Mouse (Mus musculus) granulocyte monocyte progenitor cell, adult 5-6 weeks (primary cell): ENCODE measurements at regions not wholly inside any gene's neighbourhood (a gene's known extent, or its start where the extent isn't known, plus 50 kb on each side); places are given as distances from the start of the nearest gene placed in this dataset.
A peak's percentile ranks its signal among the peaks of the same experiment; 100 is the strongest.

Experiments used
- ATAC-seq: replicated peaks from 2 replicates; pipeline ENCODE4 v1.8.0; 2016; ENCODE audit warnings: mild to moderate bottlenecking, moderate TSS enrichment, inconsistent platforms; ENCODE audit not compliant: poor library complexity, severe bottlenecking

DNA sequence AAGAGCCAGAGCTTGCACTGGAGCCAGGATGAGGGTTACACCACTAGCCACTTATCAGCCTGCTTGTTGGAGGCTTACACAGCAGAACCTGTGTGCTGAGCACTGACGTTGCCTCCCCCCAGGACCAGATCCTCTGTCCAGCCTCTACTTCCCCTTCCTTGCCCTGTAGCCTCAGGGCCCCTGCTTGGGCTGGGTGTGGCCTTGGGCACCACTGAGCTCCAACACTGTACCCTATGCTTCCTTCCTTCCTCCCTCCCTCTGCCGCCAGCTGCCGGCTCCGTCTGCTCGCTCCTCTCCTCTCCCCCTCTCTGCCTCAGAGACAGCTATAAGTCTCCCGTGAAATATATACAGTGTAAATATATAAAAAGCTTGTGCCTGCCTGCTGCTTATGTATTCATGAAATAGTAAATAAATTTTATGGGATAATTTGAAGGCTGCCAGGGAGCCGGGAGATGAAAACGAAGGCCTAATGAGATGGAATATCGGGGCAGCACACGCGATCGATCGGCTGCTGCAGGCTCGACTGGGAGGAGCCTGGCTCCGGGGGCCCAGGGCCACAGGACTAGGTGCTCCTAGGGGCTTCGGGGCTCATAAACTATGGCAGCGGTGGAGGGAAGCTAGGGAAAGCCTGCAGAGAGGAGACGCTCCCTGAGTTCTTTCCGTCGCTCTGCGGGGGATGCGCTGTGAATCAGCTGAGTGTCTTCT is 135.6 kb downstream of the Rbm19 start:
- peak; percentile 82 for ATAC-seq

DNA sequence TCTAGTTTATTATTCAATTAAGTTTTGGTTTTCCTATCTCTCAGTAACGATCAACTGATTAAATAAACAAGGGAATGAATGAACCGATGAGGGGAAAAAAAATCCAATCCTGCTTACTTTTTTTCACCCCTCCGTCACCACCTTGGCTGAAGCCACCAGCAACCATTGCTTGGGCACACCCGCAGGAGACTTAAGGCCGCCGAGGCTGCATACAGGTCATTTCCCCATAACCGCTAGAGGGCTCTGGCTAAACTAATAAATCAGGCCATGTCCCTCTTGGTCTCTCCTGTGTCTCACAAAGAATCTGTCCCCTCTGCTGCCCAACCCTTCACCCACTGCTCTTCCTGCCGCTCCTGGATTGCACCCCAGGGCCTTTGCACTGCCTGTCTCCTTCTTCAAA is 136.3 kb downstream of the Rbm19 start:
- no peak; the same call in 1 of the 2 replicates for ATAC-seq

DNA sequence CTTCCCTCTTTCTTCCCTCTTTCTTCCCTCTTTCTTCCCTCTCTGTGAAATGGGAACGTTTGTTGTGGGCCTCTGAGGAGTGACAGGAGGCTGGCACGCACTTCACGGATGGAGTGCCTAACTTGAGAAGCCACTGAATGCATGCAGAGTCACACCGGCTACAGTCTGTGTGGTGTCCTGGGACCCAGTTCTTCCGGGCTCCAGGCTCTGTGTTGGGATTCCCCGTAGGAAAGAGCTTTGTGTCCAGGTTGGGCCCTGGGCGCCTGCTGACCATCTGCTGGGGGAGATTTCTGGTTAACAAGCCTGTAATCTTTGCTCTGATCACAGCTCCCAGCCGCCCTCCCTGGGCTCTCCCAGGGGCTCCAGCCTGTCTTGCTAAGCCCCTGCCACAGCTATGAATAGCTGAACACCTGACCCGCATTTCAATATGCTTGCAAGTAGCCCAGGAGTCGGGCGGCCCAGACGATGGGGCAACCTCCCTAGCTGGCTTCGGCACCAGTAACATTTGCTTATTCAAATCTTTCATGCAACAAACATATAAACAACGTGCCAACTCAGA is 146.5 kb downstream of the Rbm19 start:
- no peak for ATAC-seq

DNA sequence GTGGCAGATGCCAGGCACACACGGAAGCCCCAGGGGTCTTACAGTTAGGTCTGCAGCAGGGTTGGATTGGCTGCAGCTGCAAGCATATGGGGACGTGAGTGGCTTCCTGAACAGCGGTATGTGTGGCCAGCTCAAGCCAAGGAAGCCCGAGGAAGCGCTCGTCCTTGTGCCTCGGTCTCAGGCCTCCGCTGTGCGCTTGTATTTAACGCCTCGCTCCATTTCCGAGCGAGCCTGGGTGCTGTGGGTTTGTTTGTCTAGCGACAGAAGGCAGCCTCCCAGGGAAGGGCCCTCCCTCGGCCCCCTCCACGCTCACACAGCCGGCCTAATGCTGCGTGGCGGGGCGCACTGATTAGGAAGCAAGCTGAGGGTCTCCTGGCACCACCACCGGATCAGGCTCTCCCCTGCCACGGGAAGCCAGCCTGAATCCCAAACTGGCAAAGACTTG is 153.2 kb downstream of the Rbm19 start:
- no peak for ATAC-seq

DNA sequence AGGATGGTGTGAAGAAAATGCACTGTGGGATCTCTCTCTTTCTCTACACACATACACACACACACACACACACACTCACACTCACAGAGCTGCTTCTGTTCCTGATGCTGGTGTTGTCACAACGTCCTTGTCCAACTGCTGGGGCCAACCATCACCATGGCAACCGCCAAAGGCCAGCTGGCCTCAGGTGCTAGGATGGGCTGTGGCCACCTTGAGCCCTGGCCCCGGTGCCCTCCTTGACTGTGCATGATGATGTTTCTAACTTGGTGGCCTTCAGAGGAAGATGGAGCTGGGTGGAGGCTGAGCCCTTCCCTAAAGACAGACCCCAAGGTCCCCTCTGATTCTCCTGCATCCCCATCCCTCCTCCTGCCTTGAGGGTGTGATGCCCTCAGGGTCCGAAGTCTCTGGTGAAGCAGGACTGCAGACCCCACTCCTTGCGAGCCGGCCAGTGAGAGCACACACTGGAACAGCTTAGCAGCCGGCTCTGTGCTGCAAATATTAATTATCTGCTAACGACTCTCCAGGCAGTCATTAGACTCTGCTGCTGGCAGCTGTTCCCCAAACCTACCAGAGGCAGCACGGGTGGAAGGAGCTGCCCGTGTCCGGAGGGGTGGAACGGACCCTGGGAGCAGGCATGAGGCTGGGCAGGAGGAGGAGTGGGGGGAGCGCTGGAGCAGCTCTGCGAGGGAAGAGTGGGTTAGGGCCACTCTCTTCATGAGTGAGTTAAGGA is 154.8 kb downstream of the Rbm19 start:
- ATAC-seq: no peak

DNA sequence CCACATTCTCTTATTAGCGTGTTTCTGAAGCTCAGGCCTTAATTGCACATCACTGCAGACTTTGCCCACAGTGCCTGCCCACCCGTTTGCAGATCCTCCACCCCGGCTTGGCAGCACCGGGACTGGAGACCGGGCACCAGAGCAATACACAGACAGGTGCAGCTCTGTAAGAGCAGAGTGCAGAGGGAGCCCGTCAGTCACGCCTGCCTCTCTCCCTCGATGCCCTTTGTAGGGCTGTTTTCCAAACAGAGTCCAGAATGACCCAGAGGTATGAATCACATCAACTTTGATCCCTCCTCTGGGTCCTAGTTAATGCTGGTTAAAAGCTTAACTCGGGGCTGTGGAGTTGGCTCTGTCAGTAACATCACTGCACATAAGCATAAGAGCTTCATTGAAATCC is 155.3 kb upstream of the Lhx5 start:
- ATAC-seq: no peak

DNA sequence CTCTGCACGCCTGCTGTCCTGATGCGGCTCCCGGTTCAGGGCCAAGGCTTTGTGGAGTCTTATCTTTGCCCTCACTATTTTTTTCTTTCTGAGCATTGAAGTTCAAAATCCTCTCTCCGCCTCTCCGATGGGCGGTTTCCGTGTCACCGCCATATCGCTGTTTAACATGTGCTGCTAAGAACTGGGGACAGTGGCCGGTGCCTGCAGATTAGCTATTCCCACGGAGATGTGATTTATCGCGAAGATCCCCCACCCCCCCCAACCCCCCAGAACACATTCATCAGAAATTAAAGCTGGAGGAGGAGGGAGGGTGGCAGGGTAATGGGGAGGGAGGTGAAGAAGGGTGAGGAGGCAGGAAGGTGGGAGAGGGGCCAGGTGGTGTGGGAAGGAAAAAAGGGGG is 151.2 kb upstream of the Lhx5 start:
- no peak for ATAC-seq

DNA sequence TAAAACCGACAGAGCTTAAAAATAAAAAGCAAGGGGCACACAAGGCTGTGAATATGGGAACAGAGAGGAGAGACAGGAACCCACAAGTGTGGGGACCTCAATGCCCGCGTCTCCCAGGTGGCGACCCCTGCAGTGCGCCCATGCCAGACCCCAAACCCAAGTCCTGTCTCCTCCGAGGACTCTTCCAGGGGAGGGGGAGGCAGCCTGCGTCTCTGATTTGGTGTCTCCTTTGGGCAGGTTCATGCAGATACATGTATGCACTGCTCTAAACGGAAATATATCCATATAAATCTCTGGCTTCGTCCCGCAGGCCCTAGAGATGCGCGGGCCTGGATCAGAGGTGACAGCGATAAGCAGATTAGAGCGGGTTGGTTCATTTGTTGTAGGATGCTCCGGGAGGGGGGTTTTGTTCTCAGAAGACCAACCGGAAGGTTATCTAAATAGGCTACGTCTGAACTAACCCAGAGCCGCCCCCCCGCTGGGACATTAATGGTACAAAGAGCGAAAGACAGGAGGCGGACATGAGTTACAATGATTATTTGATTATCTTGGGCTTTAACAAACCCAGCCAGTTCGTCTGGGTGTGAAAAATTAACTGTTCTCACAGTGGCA is 150.4 kb upstream of the Lhx5 start:
- no peak for ATAC-seq

DNA sequence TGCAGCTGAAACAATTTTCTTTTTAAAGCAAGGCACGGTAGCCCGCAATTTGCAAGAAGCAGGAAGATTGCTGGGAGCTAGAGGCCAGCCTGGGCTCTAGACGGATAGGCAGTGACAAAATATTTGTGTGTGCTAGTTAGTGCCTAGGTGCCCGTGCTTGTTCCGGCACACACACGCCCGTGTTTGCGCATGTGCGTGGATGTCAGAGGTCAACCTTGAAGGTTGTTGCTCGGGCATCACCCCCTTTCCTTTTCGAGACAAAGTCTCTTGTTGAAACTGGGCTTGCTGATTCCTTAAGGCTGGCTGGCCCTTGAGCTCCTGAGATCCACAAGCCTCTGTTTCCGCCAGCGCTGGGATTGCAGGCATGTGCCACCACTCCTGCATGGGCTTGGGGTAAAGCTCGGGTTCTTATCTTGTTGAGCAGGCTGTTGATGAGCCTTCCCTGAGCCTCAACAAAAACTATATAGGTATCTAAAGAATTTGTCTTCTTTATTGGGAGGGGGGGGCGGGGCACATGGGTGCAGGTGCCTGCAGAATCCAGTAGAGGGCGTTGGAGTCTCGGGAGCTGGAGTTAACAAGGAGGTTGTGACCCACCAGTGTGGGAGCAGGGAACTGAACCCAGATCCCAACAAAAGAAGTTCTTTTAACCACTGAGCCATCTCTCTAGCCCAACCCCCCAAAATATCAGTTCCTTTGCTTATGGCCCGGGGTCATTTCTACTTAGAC is 149.5 kb upstream of the Lhx5 start:
- ATAC-seq: no peak

DNA sequence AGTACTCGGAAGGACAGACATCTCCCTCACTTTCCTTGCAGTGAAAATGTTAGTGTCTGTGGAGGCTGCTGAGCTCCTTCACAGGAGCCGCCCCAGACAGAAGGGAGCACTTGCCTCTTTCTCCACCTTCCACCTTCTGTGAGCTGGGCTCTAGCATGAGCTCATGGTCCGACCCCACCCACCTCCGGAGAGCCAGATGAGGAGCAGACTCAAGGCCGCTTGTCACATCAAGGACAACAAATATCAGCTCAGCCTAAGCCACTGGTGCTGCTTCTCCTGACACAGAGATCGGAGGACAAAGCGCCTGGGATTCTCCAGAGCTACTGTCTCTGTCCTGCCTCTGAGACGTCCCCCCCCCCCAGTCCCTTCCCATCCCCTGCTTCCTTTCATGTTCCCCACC is 146.9 kb upstream of the Lhx5 start:
- ATAC-seq: no peak

DNA sequence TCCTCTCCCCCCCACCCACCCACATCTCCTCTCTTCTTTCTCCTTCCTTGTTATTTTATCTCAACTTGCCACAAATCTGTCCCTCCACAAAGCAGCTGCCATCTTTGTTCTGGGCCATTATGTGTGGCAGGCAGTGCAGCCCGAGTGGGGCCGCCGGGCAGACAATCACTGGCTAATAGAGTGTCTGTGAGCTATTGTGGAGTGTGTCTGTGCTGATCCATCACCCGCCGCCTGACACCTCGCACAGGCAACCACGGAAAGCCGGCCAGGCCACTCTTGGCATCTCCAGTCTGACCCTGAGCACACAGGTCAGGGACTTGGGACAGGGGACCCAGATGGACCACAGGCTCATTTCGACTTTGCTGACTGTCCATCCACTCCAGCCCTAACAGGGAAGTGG is 146.5 kb upstream of the Lhx5 start:
- ATAC-seq: no peak

DNA sequence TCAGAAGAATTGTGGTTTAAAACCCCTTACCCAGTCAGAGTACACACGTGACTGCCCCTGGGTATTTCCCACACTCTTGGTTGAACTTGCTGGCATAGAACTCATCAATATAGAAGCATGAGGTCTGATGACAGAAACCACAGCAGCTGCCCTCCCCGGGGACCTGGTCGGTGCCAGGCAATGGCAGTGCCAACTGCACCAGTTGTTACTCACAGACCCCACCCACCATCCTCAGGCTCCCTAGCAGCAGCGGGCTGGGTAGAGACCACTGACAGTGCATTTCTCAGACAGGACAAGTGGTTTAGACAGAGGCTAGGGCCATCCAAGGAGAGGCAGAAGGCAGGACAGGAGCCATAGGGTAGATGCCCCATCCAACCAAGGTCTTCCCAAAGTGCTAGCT is 144.7 kb upstream of the Lhx5 start:
- no peak for ATAC-seq

DNA sequence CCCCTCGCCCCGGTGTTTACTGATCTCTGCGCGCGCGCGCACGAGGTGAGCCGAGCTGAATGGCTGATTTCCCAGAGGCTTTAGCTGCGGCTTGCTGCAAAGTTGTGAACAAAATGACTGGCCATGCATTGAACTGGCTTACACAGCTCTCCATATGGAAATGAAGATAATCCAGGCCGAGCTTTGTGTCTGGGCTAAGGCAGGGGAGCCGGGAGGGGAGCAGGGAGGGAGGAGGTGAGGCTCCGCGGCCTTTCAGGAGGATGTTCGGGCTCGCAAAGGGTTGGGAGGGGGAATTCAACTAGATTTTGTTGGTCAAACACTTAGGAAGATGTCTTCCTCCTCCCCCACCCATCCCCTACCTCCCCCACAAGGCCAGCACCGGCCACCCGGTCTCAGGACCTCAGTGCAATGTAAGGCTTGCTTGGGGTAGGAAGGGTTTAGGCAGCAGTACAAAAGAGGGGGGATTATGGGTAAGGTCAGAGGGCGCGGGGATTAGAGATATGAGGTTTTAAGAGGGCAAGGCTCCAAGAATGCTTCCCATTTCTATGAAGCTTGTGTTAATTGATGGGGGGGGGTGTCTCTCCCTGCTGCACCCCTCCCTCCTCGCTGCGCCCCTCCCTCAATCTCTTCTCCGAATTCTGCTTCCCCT is 143.3 kb upstream of the Lhx5 start:
- ATAC-seq: no peak

DNA sequence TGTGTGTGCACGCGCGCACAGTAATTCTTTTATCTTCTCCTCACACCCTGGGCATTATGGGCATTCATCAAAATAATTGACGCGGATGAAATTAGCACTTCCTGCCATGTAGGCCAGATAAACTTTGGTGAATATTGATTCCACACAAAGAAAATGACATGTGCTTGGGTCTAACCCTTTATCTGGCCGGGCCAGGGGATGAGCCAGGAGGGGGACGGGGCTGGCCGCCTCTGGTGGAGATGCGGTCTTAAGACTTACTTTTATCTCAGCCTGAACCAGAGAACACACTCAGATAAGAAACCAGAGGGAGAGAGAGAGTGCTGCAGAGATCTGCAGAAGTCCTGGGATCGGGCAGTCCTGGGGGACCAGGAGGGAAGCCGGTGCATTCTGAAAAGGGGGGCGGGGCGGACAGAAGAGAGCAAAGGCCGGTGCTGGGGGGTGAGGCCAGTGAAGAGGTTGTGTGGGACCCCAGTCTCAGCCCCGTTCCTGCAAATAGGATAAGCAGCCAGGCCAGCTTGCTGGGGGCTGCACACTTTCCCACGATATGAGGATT is 136.9 kb upstream of the Lhx5 start:
- ATAC-seq: no peak

DNA sequence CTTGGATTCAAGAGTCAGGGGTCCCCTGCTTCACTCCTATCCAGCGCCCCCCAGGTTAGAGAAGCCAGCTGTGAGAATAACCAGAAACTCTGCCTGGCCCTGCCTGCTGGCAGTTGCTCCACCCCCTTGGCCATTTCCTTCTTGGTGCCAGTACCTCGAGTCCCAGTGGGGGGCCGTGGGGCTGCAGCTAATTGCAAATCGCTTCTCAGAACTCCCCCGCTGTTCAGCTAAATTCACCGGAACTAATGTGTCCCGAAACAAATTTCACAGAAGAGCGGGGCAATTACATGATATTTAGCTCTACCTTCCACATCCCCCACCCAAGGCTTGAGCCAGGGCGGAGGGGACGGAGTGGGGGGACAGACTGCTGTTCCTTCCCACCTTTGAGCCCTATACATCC is 134.3 kb upstream of the Lhx5 start:
- no peak for ATAC-seq

DNA sequence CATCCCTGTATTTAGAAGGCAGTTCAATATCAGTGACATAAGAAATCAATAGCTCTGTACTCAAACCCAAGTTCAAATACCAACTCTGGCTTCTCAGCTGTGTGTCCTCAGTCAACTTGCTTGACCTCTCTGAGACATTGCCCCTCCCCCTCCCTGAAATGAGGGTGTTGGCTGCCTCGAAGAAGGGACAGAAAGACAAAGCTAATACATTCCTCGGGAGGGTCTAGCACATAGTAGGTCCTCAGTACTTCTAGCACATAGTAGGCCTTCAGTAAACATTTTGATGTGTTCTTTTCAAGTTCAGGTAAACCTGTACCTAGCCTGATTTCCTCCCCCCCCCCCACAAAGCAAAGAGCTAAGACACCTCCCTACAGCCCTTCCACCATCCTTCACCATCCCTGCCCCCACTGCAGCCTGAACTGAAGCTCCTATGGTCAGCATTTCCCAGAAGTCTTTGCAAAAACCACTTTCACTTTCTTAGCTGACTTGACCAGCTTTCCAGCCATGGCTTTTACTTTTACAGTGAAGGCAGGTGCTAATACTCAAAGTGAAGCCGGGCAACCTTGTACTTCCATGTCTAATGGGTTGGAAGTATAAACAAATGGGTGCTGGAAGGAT is 133.7 kb upstream of the Lhx5 start:
- ATAC-seq: no peak

DNA sequence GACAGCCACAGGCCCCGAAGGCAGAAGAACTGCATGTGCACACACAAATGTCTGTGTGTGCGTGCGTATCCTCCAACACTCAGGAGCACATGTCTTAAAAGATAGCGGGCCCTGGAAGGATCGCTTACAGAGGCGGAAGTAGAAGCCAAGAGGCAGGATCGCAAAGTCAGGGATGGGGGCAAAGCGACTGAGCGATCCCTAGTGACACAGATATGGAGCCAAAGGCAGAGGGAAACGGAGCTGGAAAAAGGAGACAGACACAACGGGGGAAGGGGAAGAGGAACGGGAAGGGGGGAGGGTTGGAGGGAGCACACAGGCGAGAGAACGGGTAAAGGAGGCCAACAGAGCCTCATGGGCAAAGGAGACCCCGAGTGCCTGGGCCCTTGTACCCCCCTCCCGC is 129.8 kb upstream of the Lhx5 start:
- no peak for ATAC-seq

DNA sequence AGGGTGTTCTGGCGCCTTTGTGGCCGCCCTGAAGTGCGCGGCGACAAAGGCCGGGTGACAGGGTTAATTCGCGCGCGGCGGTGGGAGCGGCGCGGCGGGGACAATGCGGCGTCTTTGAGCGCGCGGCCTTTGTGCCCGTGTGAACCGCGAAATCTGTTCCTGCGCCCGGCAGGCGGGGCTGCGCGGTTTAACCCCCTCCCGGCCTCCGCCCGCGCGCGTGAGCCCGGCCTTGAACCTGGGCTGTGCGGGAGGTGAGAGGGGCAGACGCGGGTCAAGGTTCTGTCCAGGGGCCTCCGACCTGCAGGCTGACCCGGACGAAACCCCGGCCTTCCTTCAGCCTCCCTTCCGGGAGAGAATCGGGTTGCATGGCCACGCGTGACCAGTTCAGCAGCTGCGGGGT is 129.2 kb upstream of the Lhx5 start:
- no peak for ATAC-seq

DNA sequence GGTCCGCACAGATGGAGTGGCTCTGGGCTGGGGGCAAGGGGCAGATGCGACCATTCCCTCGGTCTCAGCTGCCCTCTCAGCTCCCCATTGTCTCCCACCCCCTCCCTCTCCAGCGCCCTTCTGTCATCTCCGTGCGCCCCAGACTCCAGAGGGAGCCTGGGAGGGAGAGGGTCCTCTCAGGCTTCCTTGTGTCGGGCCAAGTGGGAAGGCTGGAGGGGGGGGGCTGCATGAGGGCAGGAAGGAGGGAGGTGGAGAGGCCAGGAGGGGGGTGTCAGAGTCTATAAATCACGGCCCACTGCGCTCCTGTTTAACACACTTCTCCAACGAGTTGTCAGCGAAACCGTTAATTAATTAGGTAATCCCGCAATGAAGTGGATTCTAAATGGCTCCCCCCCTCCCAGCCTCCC is 127.2 kb upstream of the Lhx5 start:
- ATAC-seq: no peak

DNA sequence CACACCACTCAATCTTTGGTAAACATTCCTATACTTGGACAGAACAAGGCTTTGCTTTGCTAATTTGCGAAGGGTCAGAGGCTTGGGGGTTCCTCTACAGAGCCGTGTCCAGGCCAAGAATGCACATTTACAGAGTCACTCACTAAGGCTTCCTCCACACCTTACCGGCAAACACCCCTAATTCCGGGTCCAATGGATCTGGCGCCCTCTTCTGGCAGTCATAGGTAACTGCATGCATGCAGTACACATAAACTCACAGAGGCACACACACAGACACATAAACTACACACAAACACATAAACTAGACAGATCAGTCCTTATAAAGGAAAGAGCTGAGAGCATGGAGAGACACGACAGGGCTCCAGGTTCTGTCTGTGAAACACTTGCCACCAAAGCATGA is 119.2 kb upstream of the Lhx5 start:
- ATAC-seq: no peak
